Mouse (Mus musculus): ENCODE results near the gene Pla2g2c.
A peak's percentile ranks its signal among the peaks of the same experiment; 100 is the strongest.

Gene Pla2g2c

DNA sequence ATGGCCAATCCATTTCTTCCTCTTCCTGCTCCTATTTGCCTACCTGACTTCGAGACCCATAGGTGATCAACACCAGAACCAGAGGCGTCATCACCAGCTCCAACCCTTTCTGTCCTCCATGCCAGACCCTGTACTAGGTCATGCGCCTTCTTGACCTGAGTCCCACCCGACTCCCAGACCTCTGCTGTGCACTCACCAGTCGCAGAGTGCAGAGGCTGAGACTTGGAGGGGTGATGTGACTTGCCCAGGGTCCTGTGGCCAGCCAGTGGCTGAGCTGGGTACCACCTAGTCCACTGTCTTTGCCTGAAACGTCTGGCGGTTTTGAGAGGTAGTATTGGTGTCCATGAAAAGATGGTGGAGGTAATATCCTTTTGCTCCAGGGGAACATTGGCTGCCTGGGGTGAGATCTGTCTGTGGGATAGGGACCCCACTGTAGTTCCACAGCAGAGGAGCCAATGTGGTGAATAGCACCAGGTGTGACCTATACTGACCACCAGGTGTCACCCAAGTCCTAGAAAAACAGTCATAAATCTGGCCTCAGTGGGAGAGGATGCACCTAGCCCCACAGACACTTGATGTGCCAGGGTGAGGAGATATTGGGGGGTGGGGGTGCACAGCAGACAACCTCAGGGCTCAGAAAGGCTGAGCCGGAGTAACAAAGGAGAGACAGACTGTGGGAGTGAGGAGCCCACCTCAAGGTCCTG lies 23.9 kb downstream of the Pla2g2c start:
- DNase-seq (ENCODE audit: low read depth, low spot score), result peak; percentile 56

- DNase-seq (ENCODE audit: low read depth, low spot score), result no peak
Measured at GRCm38 (mm10) chr4:138752603-138753002, 28.0 kb downstream of the Pla2g2c start.

DNA sequence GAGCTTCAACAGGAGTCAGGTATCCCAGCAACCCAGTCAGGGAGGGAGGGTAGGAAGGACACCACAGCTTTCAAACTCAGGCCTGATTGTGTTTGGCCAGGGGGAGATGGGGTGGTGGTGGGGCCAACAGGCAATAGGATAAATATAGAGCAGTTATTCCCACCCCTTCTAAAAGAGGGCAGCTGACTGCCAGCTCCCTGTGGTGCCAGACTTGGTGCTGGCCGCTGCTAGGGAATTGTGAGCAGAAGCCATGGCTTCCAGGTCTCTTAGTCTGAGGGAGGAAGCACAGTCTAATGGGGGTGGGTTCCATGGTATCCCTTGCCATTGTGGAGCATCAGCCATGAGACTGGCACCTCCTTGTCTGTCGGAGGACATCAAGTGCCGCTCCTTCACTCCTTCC lies 29.0 kb downstream of the Pla2g2c start:
- DNase-seq (ENCODE audit: low read depth, low spot score), result no peak

- no peak for DNase-seq (ENCODE audit: low read depth, low spot score)
Measured at GRCm38 (mm10) chr4:138754432-138754831, 29.8 kb downstream of the Pla2g2c start.

DNA sequence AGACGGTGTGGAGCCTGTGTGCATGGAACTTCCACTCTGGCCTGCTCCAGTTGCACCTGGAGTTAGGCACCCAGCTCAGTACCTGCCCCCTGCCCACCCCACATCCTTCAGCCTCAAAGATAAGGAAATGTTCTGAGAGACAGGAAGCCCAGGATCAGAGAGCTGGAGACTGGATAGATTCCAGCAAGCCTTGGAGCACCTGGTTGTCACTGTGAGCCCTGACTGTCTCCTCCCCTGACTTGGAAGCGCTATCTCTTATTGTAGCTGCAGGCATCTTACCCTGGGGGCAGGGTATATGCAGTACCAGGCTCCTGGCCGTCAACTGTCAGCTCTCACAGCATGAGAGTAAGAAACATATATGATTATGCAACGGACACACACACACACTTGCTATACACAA lies 30.8 kb downstream of the Pla2g2c start:
- no peak for DNase-seq (ENCODE audit: low read depth, low spot score)

DNA sequence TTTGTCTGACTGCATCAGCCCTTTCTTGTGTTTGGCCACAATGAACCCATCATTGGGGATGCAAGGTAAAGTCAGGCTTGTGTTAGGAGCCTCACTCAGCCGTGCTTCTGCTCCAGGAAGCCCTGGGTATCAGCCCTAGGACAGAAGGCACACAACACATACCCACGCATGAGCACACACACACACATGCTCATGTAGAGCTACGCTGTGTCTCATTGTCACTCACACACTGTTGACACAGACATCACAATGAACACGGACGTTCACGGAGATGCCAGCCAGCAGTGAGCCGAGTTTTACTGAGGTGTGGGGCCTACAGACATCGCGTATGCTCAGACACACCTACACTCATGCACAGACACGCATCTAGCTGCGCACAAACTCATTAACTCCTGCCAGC lies 31.4 kb downstream of the Pla2g2c start:
- DNase-seq (ENCODE audit: low read depth, low spot score), result no peak

- no peak for DNase-seq (ENCODE audit: low read depth, low spot score)
Measured at GRCm38 (mm10) chr4:138757416-138757815, 32.8 kb downstream of the Pla2g2c start, which contains the start of gene Pla2g2f. TSS of gene Pla2g2f (minus strand) at chr4:138757626.

GRCm38 (mm10) chr4:138762266-138762665 lies 37.7 kb downstream of the Pla2g2c start:
- DNase-seq (ENCODE audit: low read depth, low spot score), result no peak

DNA sequence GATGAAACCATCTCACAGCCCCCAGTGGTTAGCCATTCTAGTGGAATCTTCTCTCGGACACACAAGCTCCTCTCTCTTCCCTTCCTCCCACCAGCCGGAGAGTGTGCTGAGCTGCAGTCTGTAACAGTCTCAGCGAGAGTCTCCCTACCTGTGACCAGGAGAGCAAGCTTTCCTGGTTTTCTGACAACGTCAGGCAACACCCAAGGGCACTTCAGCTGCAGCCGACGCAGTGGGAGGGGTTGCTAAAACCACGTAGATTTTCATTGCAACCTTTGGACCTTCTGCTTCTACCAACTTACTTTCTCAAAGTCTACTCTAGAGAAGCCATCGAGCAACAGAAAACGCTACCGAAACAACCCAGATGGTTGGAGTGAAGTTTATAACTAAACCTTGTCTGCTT lies 47.4 kb downstream of the Pla2g2c start:
- no peak for DNase-seq (ENCODE audit: low read depth, low spot score)

DNA sequence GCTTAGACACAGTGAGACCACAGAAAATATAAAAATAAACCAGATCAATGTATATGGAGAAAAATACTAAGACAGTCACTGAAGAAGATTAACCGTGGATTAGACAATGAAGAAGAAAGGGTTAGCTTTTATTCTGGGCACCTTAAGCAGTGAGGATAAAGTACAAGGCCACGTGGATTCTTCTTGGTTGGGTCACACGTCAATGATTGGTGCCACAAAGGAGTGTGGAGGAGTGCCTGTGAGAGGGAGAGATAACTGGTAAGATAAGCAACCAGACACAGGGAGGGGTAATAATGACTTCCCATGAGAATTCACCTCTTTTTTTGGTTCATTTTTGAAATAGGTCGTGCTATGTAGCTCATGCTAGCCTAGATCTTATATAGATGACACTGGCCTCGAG lies 47.8 kb downstream of the Pla2g2c start:
- DNase-seq (ENCODE audit: low read depth, low spot score), result no peak

- DNase-seq (ENCODE audit: low read depth, low spot score), result no peak
Measured at GRCm38 (mm10) chr4:138775435-138775834, 50.8 kb downstream of the Pla2g2c start, which contains the start of gene Pla2g2d. TSS of gene Pla2g2d (plus strand) at chr4:138775735.

DNA sequence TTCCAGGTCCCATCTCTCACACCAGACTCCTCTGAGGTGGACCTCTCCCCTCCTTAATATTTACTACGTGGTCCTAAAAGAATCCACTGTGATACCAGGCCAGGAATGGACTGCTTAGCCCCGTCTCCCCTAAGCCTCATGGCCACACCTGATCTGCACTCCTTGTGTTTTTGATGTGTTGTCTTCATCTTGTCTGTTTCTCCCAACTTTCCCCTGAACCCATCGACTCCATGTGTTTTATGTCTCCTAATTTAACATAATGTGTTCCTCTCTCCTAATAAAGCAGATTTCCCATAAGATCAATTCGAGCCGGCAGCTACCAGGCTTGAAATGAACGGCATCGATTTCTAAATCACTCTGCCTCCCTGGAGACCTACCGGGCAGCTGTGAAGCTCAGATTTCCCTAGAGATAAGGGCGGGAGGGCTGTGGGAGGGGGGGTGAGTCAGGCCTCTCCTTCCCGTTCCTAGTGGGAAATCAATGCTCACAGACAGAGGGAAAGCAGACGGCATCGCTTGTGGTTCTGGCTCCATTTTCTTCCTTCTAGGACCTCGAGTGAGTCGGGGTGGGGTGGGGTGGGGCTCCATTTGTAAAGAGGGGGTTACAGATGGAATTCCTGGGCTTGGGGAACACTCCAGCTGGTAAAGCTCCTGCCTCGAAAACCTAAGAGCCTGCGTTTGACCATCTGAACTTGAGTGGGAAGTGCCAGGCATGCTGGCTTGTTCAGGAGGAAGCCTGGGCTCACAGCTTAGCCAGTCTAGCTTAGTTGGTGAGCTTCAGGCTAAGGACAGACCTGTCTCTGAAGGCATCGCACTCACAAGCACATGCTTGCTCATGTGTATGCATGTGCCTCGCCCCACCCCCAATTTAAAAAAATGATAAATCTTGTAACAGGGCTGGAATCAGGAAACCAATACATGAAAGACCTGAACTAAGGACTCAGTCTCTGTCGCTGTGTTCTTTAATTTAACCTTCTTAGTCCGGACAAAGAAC lies 53.1 kb downstream of the Pla2g2c start:
- peak; percentile 63 for DNase-seq (ENCODE audit: low read depth, low spot score)

GRCm38 (mm10) chr4:138780300-138780699 lies 55.7 kb downstream of the Pla2g2c start:
- DNase-seq (ENCODE audit: low read depth, low spot score), result no peak

DNA sequence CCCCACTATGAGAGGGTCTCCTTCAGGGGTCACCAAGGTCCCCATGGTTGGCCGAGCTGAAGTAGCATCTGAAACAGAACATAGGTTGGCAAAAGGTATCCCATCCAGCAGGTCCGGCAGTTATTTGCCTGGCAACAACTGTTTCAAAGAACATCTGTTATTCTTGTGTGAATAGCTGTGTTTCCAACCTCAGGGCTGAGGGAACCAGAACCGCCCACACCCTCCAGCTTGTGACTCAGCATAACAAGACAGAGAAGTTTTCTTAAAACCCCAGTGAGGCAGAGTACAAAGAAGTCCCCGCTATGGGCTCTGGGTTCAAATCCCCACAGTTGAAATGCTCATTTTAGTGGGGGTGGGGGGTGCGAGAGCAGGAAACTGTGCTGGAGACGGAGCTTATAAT lies 57.5 kb downstream of the Pla2g2c start:
- no peak for DNase-seq (ENCODE audit: low read depth, low spot score)

- DNase-seq (ENCODE audit: low read depth, low spot score), result no peak
Measured at GRCm38 (mm10) chr4:138785721-138786120, 61.1 kb downstream of the Pla2g2c start.

GRCm38 (mm10) chr4:138786141-138786540 lies 61.5 kb downstream of the Pla2g2c start:
- DNase-seq (ENCODE audit: low read depth, low spot score), result no peak

DNA sequence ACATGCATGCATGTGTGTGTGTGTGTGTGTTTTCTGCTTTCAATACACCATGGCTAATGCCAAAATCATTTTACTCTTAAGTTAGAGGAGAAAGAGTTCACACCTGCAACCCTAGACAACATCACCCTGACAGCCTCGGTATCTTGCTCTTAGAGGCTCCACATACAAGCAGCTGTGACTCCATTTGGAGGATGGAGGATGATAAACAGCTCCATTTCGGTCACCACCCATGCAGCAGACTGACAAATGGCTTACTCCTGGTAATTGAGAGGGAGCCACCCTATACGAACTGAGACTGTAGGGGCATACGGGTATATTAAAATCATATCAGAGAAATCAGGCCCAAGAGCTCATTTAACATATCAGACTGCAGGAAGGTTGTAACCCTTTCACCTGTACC lies 63.8 kb downstream of the Pla2g2c start:
- no peak for DNase-seq (ENCODE audit: low read depth, low spot score)

- no peak for DNase-seq (ENCODE audit: low read depth, low spot score)
Measured at GRCm38 (mm10) chr4:138791452-138791851, 66.9 kb downstream of the Pla2g2c start.

DNA sequence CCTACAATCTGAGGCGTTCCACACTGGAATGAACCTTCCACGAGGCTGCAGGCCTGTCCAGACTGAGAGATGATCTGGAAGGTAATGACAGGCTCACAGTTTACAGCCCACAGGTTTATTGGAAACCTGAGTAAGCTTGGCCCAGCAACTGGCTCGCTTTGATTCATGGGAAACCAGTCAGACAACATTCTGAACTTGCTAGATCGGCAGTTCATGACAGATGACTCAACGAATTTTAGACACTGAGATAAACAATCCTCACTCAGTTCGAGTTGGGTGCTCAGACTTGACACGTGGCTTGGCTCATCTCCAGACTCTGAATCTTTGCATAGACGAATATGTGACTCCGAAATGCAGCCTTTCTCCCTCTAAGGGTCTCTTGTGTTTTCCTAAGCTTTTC lies 68.0 kb downstream of the Pla2g2c start:
- no peak for DNase-seq (ENCODE audit: low read depth, low spot score)

- peak; percentile 40 for DNase-seq (ENCODE audit: low read depth, low spot score)
Measured at GRCm38 (mm10) chr4:138793276-138793675, 68.7 kb downstream of the Pla2g2c start.

DNA sequence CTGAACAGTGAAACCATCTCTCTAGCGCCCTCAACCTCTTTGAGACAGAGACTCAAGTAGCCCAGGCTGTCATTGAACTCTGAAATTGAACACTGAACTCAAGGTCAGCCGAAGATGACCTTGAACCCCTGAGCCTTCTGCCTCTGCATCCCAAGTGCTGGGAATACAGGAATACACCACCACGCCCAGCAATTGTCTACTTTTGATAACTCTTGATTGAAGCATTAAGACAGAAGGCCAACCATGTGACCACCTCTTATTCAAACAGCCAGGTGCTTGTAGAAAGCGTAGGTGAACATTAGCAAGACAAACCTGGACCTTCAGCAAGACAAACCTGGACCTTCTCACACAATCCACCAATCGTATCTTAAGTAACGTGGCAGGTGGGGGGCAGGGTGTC lies 69.8 kb downstream of the Pla2g2c start:
- DNase-seq (ENCODE audit: low read depth, low spot score), result no peak
